Mouse (Mus musculus): ENCODE results near the gene Nutf2-ps1. TPM values are rescaled to one million over a fixed set of nuclear protein-coding genes. Genes with fewer than 3 reads are reported as not detected.

The Nutf2-ps1 gene
- polyA plus RNA-seq, 1 experiment from 2014 or later, result 381 TPM

- ATAC-seq (replicated peaks; ENCODE audit: low FRiP score), result peak; percentile 33; the same call in 1 of the 2 replicates
- no peak overlapping the region for H3K27ac ChIP-seq
- H3K36me3 ChIP-seq, result no peaks in the 10 kb centered on the region
- H3K27me3 ChIP-seq, result no peaks in the 10 kb centered on the region
- no peak overlapping the region for H3K9ac ChIP-seq
- H3K9me3 ChIP-seq (replicated peaks), result no peaks in the 10 kb centered on the region
- no peak overlapping the region for H3K4me2 ChIP-seq
- WGBS, result 46% methylated on average over 11 of the region's 11 CpGs
- no peak overlapping the region for H3K4me3 ChIP-seq (replicated peaks)
- H3K4me1 ChIP-seq, result peaks cover 8% of the 10 kb centered on the region
Measured at GRCm38 (mm10) chr19:53577025-53577800, 11.7 kb downstream of the Nutf2-ps1 start.

- WGBS, result 82% methylated on average over 7 of the region's 7 CpGs
- Histone ChIP-seq H3K4me3 (replicated peaks) (no peak overlapping the region), H3K9me3 (replicated peaks) (no peaks in the 10 kb centered on the region), H3K4me2 (no peak overlapping the region), H3K4me1 (peaks cover 8% of the 10 kb centered on the region), H3K27me3 (no peaks in the 10 kb centered on the region), H3K27ac (no peak overlapping the region), H3K36me3 (no peaks in the 10 kb centered on the region), H3K9ac (no peak overlapping the region)
- no peak for ATAC-seq (replicated peaks; ENCODE audit: low FRiP score)
Measured at GRCm38 (mm10) chr19:53576061-53576460, 12.8 kb downstream of the Nutf2-ps1 start.

- Histone ChIP-seq H3K4me3 (replicated peaks) (no peak overlapping the region), H3K9ac (no peak overlapping the region), H3K27ac (no peak overlapping the region), H3K9me3 (replicated peaks) (no peaks in the 10 kb centered on the region), H3K4me1 (peaks cover 8% of the 10 kb centered on the region), H3K27me3 (no peaks in the 10 kb centered on the region), H3K36me3 (no peaks in the 10 kb centered on the region), H3K4me2 (no peak overlapping the region)
- ATAC-seq (replicated peaks; ENCODE audit: low FRiP score), result no peak
- 79% methylated on average over 4 of the region's 4 CpGs for WGBS
Measured at GRCm38 (mm10) chr19:53575296-53576010, 13.4 kb downstream of the Nutf2-ps1 start.

GRCm38 (mm10) chr19:53574546-53574945, 14.3 kb downstream of the Nutf2-ps1 start:
- Histone ChIP-seq H3K9ac (no peak overlapping the region), H3K4me2 (no peak overlapping the region), H3K4me3 (replicated peaks) (no peak overlapping the region), H3K9me3 (replicated peaks) (no peaks in the 10 kb centered on the region), H3K27me3 (no peaks in the 10 kb centered on the region), H3K36me3 (no peaks in the 10 kb centered on the region), H3K27ac (no peak overlapping the region), H3K4me1 (peaks cover 8% of the 10 kb centered on the region)
- ATAC-seq (replicated peaks; ENCODE audit: low FRiP score), result no peak
- 84% methylated on average over 7 of the region's 7 CpGs for WGBS

- H3K9ac ChIP-seq, result no peak overlapping the region
- peaks cover 8% of the 10 kb centered on the region for H3K4me1 ChIP-seq
- H3K4me2 ChIP-seq, result no peak overlapping the region
- ATAC-seq (replicated peaks; ENCODE audit: low FRiP score), result no peak
- H3K9me3 ChIP-seq (replicated peaks), result no peaks in the 10 kb centered on the region
- H3K4me3 ChIP-seq (replicated peaks), result no peak overlapping the region
- 71% methylated on average over 8 of the region's 8 CpGs for WGBS
- no peaks in the 10 kb centered on the region for H3K27me3 ChIP-seq
- no peak overlapping the region for H3K27ac ChIP-seq
- H3K36me3 ChIP-seq, result no peaks in the 10 kb centered on the region
Measured at GRCm38 (mm10) chr19:53574131-53574530, 14.7 kb downstream of the Nutf2-ps1 start.

- Histone ChIP-seq H3K27ac (no peak overlapping the region), H3K4me3 (replicated peaks) (no peak overlapping the region), H3K27me3 (no peaks in the 10 kb centered on the region), H3K36me3 (no peaks in the 10 kb centered on the region), H3K9me3 (replicated peaks) (no peaks in the 10 kb centered on the region), H3K4me2 (no peak overlapping the region), H3K9ac (no peak overlapping the region), H3K4me1 (peaks cover 8% of the 10 kb centered on the region)
- 90% methylated on average over 3 of the region's 3 CpGs for WGBS
- ATAC-seq (replicated peaks; ENCODE audit: low FRiP score), result no peak
Measured at GRCm38 (mm10) chr19:53573151-53573550, 15.7 kb downstream of the Nutf2-ps1 start.

DNA sequence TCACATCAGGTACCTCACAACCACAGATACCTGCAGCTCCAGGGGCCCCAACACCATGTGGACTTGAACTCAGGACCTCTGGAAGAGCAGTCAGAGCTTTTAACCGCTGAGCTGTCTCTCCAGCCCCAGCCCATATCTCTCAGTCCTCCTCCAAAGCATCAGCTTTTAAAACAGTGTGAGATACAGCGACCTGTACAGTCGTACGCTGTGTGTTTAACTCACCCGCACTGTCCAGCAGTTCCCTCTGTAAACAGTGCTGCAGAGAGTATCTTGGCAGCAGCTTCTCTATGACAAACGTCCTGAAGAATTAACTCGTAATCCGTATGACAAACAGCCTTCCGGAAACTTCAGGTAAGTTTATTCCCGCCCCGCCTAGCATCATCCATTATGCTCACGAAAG, 16.3 kb downstream of the Nutf2-ps1 start:
- H3K27me3 ChIP-seq, result no peaks in the 10 kb centered on the region
- no peaks in the 10 kb centered on the region for H3K9me3 ChIP-seq (replicated peaks)
- no peaks in the 10 kb centered on the region for H3K36me3 ChIP-seq
- H3K9ac ChIP-seq, result no peak overlapping the region
- no peak overlapping the region for H3K27ac ChIP-seq
- no peak overlapping the region for H3K4me2 ChIP-seq
- no peak overlapping the region for H3K4me3 ChIP-seq (replicated peaks)
- WGBS, result 81% methylated on average over 12 of the region's 12 CpGs
- peaks cover 11% of the 10 kb centered on the region for H3K4me1 ChIP-seq
- ATAC-seq (replicated peaks; ENCODE audit: low FRiP score), result no peak

DNA sequence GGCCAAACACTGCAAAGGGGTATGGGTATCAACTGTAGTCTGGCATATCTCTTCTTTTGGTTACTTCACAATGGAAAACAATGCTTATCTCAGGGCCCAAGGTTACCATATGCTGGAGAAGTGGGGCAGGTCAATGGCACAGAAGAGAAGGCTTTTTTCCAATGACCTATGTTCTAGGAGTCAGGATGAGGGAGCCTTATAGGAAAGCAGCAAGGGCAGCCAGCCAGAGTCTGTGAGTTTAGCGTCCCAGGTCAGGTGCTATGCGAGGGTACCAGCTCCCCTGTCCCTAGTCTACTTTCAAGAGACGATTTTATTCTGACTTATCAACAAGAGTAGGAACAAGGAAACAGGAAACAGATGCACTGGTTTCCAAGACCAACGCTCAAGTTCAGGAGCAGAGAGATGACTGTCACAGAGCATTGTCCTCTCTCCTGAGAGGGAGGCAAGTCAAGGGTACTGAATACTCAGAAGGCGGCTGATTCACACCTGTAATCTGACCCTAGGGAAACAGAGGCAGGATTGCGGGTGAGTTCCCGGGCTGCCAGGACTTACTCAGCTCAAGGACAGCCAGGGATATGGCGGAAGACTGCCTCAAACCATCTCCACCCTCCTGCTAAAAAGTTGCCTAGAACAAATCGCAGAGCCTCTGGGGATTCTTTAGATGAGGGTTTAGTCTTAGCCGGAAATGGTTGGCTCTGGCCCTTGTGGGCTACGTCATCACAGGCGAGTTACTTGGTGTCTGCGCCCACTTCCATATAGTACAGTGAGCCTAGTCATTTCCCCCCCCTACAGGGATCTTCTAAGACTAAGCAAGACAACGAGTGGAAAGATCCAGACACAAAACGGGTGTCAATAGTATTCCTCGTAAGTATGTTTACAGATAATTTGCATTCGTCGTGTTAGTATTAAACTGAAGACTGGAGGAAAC, 17.1 kb downstream of the Nutf2-ps1 start:
- Histone ChIP-seq H3K9me3 (replicated peaks) (no peaks in the 10 kb centered on the region), H3K4me1 (peaks cover 7% of the 10 kb centered on the region), H3K9ac (no peak overlapping the region), H3K4me2 (no peak overlapping the region), H3K27ac (no peak overlapping the region), H3K4me3 (replicated peaks) (no peak overlapping the region), H3K27me3 (no peaks in the 10 kb centered on the region), H3K36me3 (no peaks in the 10 kb centered on the region)
- 78% methylated on average over 18 of the region's 18 CpGs for WGBS
- no peak for ATAC-seq (replicated peaks; ENCODE audit: low FRiP score)

DNA sequence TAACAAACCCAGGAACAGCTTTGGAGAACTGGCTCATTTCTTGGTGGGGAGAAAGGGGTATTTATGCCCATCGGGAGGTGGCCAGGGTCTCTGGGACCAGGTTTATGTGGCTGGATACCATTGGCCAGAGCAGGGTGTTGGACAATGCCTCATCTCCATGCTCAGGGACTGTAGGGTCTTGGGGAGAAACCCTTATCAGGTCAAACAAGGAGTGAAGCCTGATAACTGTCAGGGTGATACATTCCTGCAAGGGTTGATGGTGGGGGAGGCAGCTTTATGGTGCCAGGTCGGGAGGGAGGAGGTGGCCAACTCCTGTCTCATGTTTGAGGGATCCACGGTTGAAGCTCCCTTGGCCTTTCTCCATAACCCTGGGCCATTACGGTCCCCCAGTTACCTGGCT, 17.8 kb downstream of the Nutf2-ps1 start:
- H3K4me2 ChIP-seq, result no peak overlapping the region
- no peaks in the 10 kb centered on the region for H3K36me3 ChIP-seq
- no peaks in the 10 kb centered on the region for H3K9me3 ChIP-seq (replicated peaks)
- H3K9ac ChIP-seq, result no peak overlapping the region
- no peak for ATAC-seq (replicated peaks; ENCODE audit: low FRiP score)
- peaks cover 4% of the 10 kb centered on the region; the same call in 1 of the 2 replicates for H3K4me1 ChIP-seq
- H3K4me3 ChIP-seq (replicated peaks), result no peak overlapping the region
- 70% methylated on average over 4 of the region's 4 CpGs for WGBS
- H3K27me3 ChIP-seq, result no peaks in the 10 kb centered on the region
- no peak overlapping the region for H3K27ac ChIP-seq

DNA sequence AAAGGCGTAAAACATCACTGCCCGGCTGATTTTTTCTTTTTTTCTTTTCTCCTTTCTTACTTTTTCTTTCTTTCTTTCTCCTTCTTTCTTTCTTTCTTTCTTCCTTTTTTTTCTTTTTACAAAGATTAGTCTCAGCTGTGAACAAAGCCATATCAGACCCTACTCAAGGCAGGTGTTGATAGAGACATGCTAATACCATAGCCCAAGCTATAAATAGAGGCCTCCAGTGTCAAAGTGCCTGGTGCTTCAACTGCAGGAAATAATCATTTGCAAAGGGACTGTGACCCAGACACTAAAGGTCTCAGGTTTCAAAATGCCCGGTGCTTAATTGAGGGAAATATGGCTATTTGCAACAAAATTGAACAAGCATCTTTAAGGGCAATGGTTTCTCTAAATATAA, 20.3 kb downstream of the Nutf2-ps1 start:
- Histone ChIP-seq H3K9ac (no peak overlapping the region), H3K27me3 (no peaks in the 10 kb centered on the region), H3K27ac (no peak overlapping the region), H3K4me2 (no peak overlapping the region), H3K36me3 (no peaks in the 10 kb centered on the region), H3K9me3 (replicated peaks) (no peaks in the 10 kb centered on the region), H3K4me1 (peaks cover 3% of the 10 kb centered on the region; the same call in 1 of the 2 replicates), H3K4me3 (replicated peaks) (no peak overlapping the region)
- ATAC-seq (replicated peaks; ENCODE audit: low FRiP score), result no peak
- 71% methylated on average over 3 of the region's 3 CpGs for WGBS

DNA sequence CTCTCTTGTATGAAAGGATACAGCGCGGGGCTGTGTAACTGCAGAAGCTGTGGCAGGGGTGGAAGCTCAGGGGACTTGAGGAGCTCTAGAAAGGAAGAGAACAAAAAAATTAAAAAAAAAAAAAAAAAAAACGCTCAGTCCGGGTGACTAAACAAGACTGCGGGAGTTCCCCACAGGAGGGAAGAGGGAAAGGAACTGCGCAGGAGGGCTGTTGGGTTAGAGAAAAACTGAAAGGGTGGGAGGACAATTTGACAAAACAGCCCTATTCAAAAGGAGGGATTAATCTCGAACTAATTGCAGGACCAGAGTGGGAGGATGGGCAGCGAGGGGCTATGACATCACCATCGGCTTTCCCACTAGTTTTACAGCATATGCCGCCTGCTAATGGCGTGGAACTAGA, 21.0 kb downstream of the Nutf2-ps1 start:
- no peak for ATAC-seq (replicated peaks; ENCODE audit: low FRiP score)
- H3K27me3 ChIP-seq, result no peaks in the 10 kb centered on the region
- no peak overlapping the region for H3K27ac ChIP-seq
- no peak overlapping the region for H3K9ac ChIP-seq
- WGBS, result 47% methylated on average over 11 of the region's 11 CpGs
- H3K4me3 ChIP-seq (replicated peaks), result no peak overlapping the region
- 0 out of 2 replicates have a peak overlapping the region, but pooled peaks have one; percentile 21 for H3K4me2 ChIP-seq
- no peaks in the 10 kb centered on the region for H3K36me3 ChIP-seq
- peaks cover 3% of the 10 kb centered on the region; the same call in 1 of the 2 replicates for H3K4me1 ChIP-seq
- H3K9me3 ChIP-seq (replicated peaks), result no peaks in the 10 kb centered on the region

All from kidney, embryonic 15.5 days (tissue).